Comparison of ENCODE assay signal across 20 mouse cellular contexts in the genomic region with DNA sequence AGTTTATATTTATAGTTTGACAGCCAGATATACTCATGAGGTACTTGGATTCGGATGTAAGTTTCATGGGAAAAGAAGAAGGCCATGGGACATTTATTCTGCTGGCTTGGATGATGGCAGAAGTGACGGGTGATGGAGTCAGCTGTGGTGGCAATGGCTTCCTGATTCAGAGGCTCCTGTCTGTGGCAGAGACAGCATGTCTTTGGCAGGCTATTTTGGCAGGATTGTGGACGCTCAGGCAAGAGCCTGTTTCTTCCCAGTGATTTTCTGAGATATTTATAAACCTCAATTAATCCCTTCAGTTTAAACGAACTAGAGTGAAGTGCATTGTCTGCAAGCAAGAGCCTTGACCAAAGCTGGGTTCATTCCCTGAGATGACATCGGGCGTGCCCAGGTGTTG.
A peak's percentile ranks its signal among the peaks of the same experiment; 100 is the strongest.
DNase-seq lines count a peak whose midpoint lies in the region; TF ChIP-seq lines count a peak whose summit lies in the region.
"Had no signal": no experiment of that assay in that cellular context is flagged by ENCODE, and none has a peak within 500 bp of the region (broad histone marks: within the 10 kb centered on the region; RNA-seq: fewer than 3 reads in every experiment).

No protein-coding gene starts in this region.

- H3K27ac ChIP-seq in layer of hippocampus, adult 2 months: peak overlapping the region; percentile 86; the same call in 1 of the 2 replicates
- H3K27ac ChIP-seq in left cerebral cortex, adult 2 months: peak overlapping the region; percentile 93
- H3K27ac ChIP-seq: embryonic facial prominence, embryonic 13.5 days; embryonic facial prominence, embryonic 15.5 days; forebrain, embryonic 10.5 days; forebrain, embryonic 12.5 days had no signal

- DNase-seq in cerebellum, adult 11 months: peak; percentile 9
- DNase-seq in cerebellum, postnatal 4 days (ENCODE audit: low spot score in 2 of 2): no peak
- peak; percentile 37 to 45 for DNase-seq in cerebellum, postnatal 14 days
- DNase-seq in cerebellum, adult 8-10 months: no peak
- no peak for DNase-seq in layer of hippocampus, adult 2 months (ENCODE audit: low spot score in 2 of 2)
- no peak for DNase-seq in layer of hippocampus, postnatal 36 days
- DNase-seq in left cerebral cortex, adult 2 months (ENCODE audit: extremely low spot score in 1 of 2, low spot score in 2 of 2): no peak
- DNase-seq in left cerebral cortex, adult 8-10 months (ENCODE audit: low spot score in 2 of 2): no peak
- DNase-seq: adrenal gland, adult 8-10 months; adrenal gland, postnatal 14 days; adrenal gland, postnatal 36 days; B cell, adult 2 months; cerebellum, adult 18-20 months; cerebellum, adult 9-10 months; embryo, embryonic 11 days had no signal

- no peak overlapping the region for H3K4me3 ChIP-seq in layer of hippocampus, adult 2 months
- no peak overlapping the region for H3K4me3 ChIP-seq in left cerebral cortex, adult 2 months
- H3K4me3 ChIP-seq: embryonic facial prominence, embryonic 13.5 days; embryonic facial prominence, embryonic 15.5 days; erythroblast, embryonic 14.5 days; forebrain, embryonic 10.5 days; forebrain, embryonic 12.5 days had no signal

- TF ChIP-seq CTCF in layer of hippocampus, adult 2 months (conservative IDR thresholded peaks at IDR 0.05): no peak
- no peak for TF ChIP-seq CTCF in left cerebral cortex, adult 2 months (IDR thresholded peaks at IDR 0.05)

- intact Hi-C loops in left cerebral cortex, adult 2 months (cut with DNase I): no loop called here

Comparison
In these comparisons a context has a peak if more than half of its experiments do, and no peak if none do; other contexts are left out.
1. DNase-seq: peak in cerebellum, adult 11 months (single experiment) and cerebellum, postnatal 14 days (2 of 2); none in cerebellum, postnatal 4 days (0 of 2), cerebellum, adult 8-10 months (single experiment), layer of hippocampus, adult 2 months (0 of 2), layer of hippocampus, postnatal 36 days (0 of 2), left cerebral cortex, adult 2 months (0 of 2) and left cerebral cortex, adult 8-10 months (0 of 2).